Mouse (Mus musculus): Measurements from ENCODE around the gene Zfp219. TPM values are rescaled to one million over a fixed set of nuclear protein-coding genes. Genes with fewer than 3 reads are reported as not detected.
A peak's percentile ranks its signal among the peaks of the same experiment; 100 is the strongest.

Zfp219 gene
- total RNA-seq, 1 experiment from 2014 or later: 5.1 TPM

GRCm38 (mm10) chr14:52008321-52009203, 12.0 kb downstream of the Zfp219 start:
- ATAC-seq (ENCODE audit: extremely low read depth, insufficient number of reproducible peaks, low FRiP score, poor library complexity, severe bottlenecking): peak; percentile 76

- no peak for ATAC-seq (ENCODE audit: extremely low read depth, insufficient number of reproducible peaks, low FRiP score, poor library complexity, severe bottlenecking)
Observed at GRCm38 (mm10) chr14:52006771-52007170, 13.8 kb downstream of the Zfp219 start.

GRCm38 (mm10) chr14:52006241-52006640, 14.3 kb downstream of the Zfp219 start:
- no peak for ATAC-seq (ENCODE audit: extremely low read depth, insufficient number of reproducible peaks, low FRiP score, poor library complexity, severe bottlenecking)

- no peak for ATAC-seq (ENCODE audit: extremely low read depth, insufficient number of reproducible peaks, low FRiP score, poor library complexity, severe bottlenecking)
Observed at GRCm38 (mm10) chr14:52005616-52006015, 14.9 kb downstream of the Zfp219 start.

GRCm38 (mm10) chr14:52005141-52005540, 15.4 kb downstream of the Zfp219 start:
- ATAC-seq (ENCODE audit: extremely low read depth, insufficient number of reproducible peaks, low FRiP score, poor library complexity, severe bottlenecking): no peak

GRCm38 (mm10) chr14:52003981-52004495, 16.5 kb downstream of the Zfp219 start:
- ATAC-seq (ENCODE audit: extremely low read depth, insufficient number of reproducible peaks, low FRiP score, poor library complexity, severe bottlenecking): no peak

- ATAC-seq (ENCODE audit: extremely low read depth, insufficient number of reproducible peaks, low FRiP score, poor library complexity, severe bottlenecking): no peak
Observed at GRCm38 (mm10) chr14:51997483-51997882, 23.1 kb downstream of the Zfp219 start.

GRCm38 (mm10) chr14:51996866-51997265, 23.7 kb downstream of the Zfp219 start:
- ATAC-seq (ENCODE audit: extremely low read depth, insufficient number of reproducible peaks, low FRiP score, poor library complexity, severe bottlenecking): no peak

GRCm38 (mm10) chr14:51996231-51996841, 24.2 kb downstream of the Zfp219 start:
- no peak for ATAC-seq (ENCODE audit: extremely low read depth, insufficient number of reproducible peaks, low FRiP score, poor library complexity, severe bottlenecking)

GRCm38 (mm10) chr14:51995219-51995871, 25.2 kb downstream of the Zfp219 start:
- no peak for ATAC-seq (ENCODE audit: extremely low read depth, insufficient number of reproducible peaks, low FRiP score, poor library complexity, severe bottlenecking)

- no peak for ATAC-seq (ENCODE audit: extremely low read depth, insufficient number of reproducible peaks, low FRiP score, poor library complexity, severe bottlenecking)
Observed at GRCm38 (mm10) chr14:51994453-51994852, 26.1 kb downstream of the Zfp219 start.

GRCm38 (mm10) chr14:51989461-51989970, 31.0 kb downstream of the Zfp219 start:
- ATAC-seq (ENCODE audit: extremely low read depth, insufficient number of reproducible peaks, low FRiP score, poor library complexity, severe bottlenecking): no peak

GRCm38 (mm10) chr14:51988731-51989130, 31.8 kb downstream of the Zfp219 start:
- no peak for ATAC-seq (ENCODE audit: extremely low read depth, insufficient number of reproducible peaks, low FRiP score, poor library complexity, severe bottlenecking)

GRCm38 (mm10) chr14:51987177-51987576, 33.4 kb downstream of the Zfp219 start:
- ATAC-seq (ENCODE audit: extremely low read depth, insufficient number of reproducible peaks, low FRiP score, poor library complexity, severe bottlenecking): no peak

GRCm38 (mm10) chr14:51986153-51986505, 34.4 kb downstream of the Zfp219 start:
- no peak for ATAC-seq (ENCODE audit: extremely low read depth, insufficient number of reproducible peaks, low FRiP score, poor library complexity, severe bottlenecking)

- no peak for ATAC-seq (ENCODE audit: extremely low read depth, insufficient number of reproducible peaks, low FRiP score, poor library complexity, severe bottlenecking)
Observed at GRCm38 (mm10) chr14:51985301-51986152, 35.0 kb downstream of the Zfp219 start.

- no peak for ATAC-seq (ENCODE audit: extremely low read depth, insufficient number of reproducible peaks, low FRiP score, poor library complexity, severe bottlenecking)
Observed at GRCm38 (mm10) chr14:51984247-51985231, 36.0 kb downstream of the Zfp219 start, which contains the start of gene Arhgef40. Arhgef40 (plus strand) TSS chr14:51984719.
